Mouse (Mus musculus) megakaryocyte, embryonic 14.5 days (primary cell): Measurements from ENCODE around the gene Nebl.

Experiments
- FLI1 ChIP-seq: IDR thresholded peaks from 2 replicates; pipeline ENCODE4 v1.6.1; 2012; ENCODE audit warnings: low read length, inconsistent platforms, mixed read lengths
- GATA1 ChIP-seq: IDR thresholded peaks from 3 replicates; pipeline ENCODE4 v1.6.1; 2012; ENCODE audit warnings: mixed read lengths, low read length, inconsistent platforms, borderline replicate concordance

DNA sequence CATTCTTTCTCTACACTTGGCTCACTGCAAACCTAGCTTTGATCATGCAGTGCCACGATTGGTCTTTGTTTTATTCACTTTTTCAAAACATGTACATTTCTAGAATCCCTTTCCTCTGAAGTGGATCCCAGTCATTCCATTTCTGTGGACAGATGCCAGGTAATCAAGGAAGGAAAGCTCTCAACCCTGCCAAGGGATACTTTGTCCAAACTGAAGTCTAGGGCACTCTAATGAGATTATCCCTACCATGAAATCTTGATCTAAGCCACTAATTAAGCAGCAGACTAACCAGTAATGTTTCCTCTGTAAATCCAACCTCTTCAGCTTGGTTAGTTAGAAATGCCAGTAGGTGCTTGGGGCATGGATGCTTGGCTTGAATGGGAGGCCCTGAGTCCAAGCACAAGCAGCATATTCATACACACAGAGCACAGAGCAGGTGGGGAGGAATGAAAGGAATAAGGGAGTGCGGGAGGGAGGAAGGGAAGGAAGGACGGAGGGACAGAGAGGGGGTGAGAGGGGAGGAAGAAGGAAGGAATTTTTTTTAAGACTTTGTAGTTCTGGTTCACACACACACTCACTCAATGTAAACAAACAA lies 184.8 kb downstream of the Nebl start:
- TF ChIP-seq GATA1 (no peak), FLI1 (no peak)
